Mouse (Mus musculus): ENCODE results near the gene Gadd45g. TPM values are rescaled to one million over a fixed set of nuclear protein-coding genes. Genes with fewer than 3 reads are reported as not detected.

The Gadd45g gene
- total and polyA plus RNA-seq, 3 experiments: 2.5 to 2.9 (median 2.7) TPM

GRCm38 (mm10) chr13:51850565-51850964, 4.1 kb downstream of the Gadd45g start:
- Histone ChIP-seq H3K79me2 (replicated peaks; ENCODE audit: control insufficient read depth, extremely low read depth, insufficient read depth, poor library complexity, severe bottlenecking) (no peaks in the 10 kb centered on the region), H3K4me1 (ENCODE audit: control insufficient read depth in 1 of 2, insufficient read depth in 2 of 2) (peaks cover 8 to 35% of the 10 kb centered on the region in 2 experiments), H3K4me3 (replicated peaks in 1 of 3; ENCODE audit: low read depth in 2 of 3, low read length in 2 of 3, poor library complexity in 1 of 3) (no peak overlapping the region), H3K9me3 (replicated peaks; ENCODE audit: low read length) (no peaks in the 10 kb centered on the region), H3K36me3 (replicated peaks in 1 of 2; ENCODE audit: control insufficient read depth in 1 of 2, insufficient read depth in 1 of 2, low read length in 1 of 2) (no peaks in the 10 kb centered on the region), H3K27ac (ENCODE audit: insufficient read depth, low read depth) (no peak overlapping the region), H3K9ac (ENCODE audit: insufficient read depth, low read depth) (no peak overlapping the region), H3K4me2 (ENCODE audit: insufficient read depth, low read depth, poor library complexity, severe bottlenecking) (no peak overlapping the region), H3K27me3 (replicated peaks) (peaks cover 28% of the 10 kb centered on the region)
- TF ChIP-seq ZC3H11A (IDR thresholded peaks at IDR 0.05; ENCODE audit: low read depth, low read length) (no peak), CTCF (conservative IDR thresholded peaks at IDR 0.05 in 1 of 2, IDR thresholded peaks at IDR 0.05 in 1 of 2; ENCODE audit: low read depth in 2 of 2, low read length in 2 of 2) (no peak), BHLHE40 (IDR thresholded peaks at IDR 0.05; ENCODE audit: low read depth, low read length) (no peak), ZNF384 (IDR thresholded peaks at IDR 0.05; ENCODE audit: low read depth, low read length) (no peak), JUN (IDR thresholded peaks at IDR 0.05; ENCODE audit: insufficient read depth, low read depth, low read length) (no peak), NRF1 (IDR thresholded peaks at IDR 0.05; ENCODE audit: low read depth, low read length) (no peak), POLR2A (IDR thresholded peaks at IDR 0.05; ENCODE audit: low read depth, low read length) (no peak), TCF12 (IDR thresholded peaks at IDR 0.05; ENCODE audit: low read depth, low read length) (no peak), UBTF (IDR thresholded peaks at IDR 0.05; ENCODE audit: low read depth, low read length) (no peak), ZMIZ1 (IDR thresholded peaks at IDR 0.05; ENCODE audit: low read depth, low read length) (no peak), CHD2 (IDR thresholded peaks at IDR 0.05; ENCODE audit: low read length) (no peak), KAT2A (IDR thresholded peaks at IDR 0.05; ENCODE audit: insufficient replicate concordance, low read length) (no peak), USF2 (conservative IDR thresholded peaks at IDR 0.05; ENCODE audit: low read depth, low read length) (no peak), MXI1 (IDR thresholded peaks at IDR 0.05; ENCODE audit: low read depth, low read length) (no peak), GABPA (IDR thresholded peaks at IDR 0.05; ENCODE audit: insufficient replicate concordance, low read depth, low read length) (no peak)
- in situ Hi-C loops (cut with MboI; ENCODE audit: low pct_ligation_motif_present, low pct_unique_long_range_greater_than_20kb, low sequenced_read_pairs): no loop called here
- no peak for DNase-seq (ENCODE audit: extremely low read depth)
- dilution Hi-C loops (cut with MboI; ENCODE audit: extremely low pct_ligation_motif_present, extremely low pct_unique_long_range_greater_than_20kb, low sequenced_read_pairs): no loop called here

DNA sequence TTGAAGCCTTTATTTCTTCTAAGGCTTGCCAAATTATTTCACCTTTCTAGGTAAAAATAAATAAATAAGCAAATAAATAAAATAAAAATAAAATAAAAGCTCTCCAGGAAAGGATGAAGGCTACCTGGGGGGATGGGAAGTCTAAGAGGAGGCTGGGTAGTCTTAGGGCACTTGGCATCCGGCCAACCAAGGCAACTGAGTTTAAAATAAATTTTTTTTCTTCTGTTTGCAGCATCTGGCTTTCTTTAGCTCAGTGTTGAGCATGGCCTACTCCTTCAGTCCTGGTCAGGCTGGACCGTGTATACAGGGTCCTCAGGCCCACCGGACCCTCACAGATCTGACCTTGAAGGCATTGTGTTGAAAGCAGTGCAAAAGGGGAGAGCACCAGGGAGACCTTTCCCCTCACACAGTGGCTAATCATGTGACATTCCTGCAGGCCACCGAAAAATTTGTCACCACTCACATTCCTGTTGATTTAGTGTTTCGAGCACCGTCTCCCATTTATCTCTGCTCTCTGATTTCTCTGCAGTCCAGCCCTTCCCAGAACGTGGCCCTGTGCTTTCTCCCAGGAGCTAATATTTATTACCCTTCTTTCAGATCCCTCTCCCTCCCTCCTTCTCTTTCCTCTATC, 6.2 kb downstream of the Gadd45g start:
- dilution Hi-C loops (cut with MboI; ENCODE audit: extremely low pct_ligation_motif_present, extremely low pct_unique_long_range_greater_than_20kb, low sequenced_read_pairs) (no loop called here), in situ Hi-C loops (cut with MboI; ENCODE audit: low pct_ligation_motif_present, low pct_unique_long_range_greater_than_20kb, low sequenced_read_pairs) (no loop called here)
- Histone ChIP-seq H3K4me2 (ENCODE audit: insufficient read depth, low read depth, poor library complexity, severe bottlenecking) (no peak overlapping the region), H3K9ac (ENCODE audit: insufficient read depth, low read depth) (no peak overlapping the region), H3K36me3 (replicated peaks in 1 of 2; ENCODE audit: control insufficient read depth in 1 of 2, insufficient read depth in 1 of 2, low read length in 1 of 2) (no peaks in the 10 kb centered on the region), H3K4me1 (ENCODE audit: control insufficient read depth in 1 of 2, insufficient read depth in 2 of 2) (peaks cover 2 to 24% of the 10 kb centered on the region in 2 experiments; a peak in 3 of 4 replicates), H3K27ac (ENCODE audit: insufficient read depth, low read depth) (no peak overlapping the region), H3K4me3 (replicated peaks in 1 of 3; ENCODE audit: low read depth in 2 of 3, low read length in 2 of 3, poor library complexity in 1 of 3) (no peak overlapping the region), H3K27me3 (replicated peaks) (peaks cover 25% of the 10 kb centered on the region), H3K9me3 (replicated peaks; ENCODE audit: low read length) (no peaks in the 10 kb centered on the region), H3K79me2 (replicated peaks; ENCODE audit: control insufficient read depth, extremely low read depth, insufficient read depth, poor library complexity, severe bottlenecking) (no peaks in the 10 kb centered on the region)
- DNase-seq (ENCODE audit: extremely low read depth): no peak
- TF ChIP-seq TBP (conservative IDR thresholded peaks at IDR 0.05; ENCODE audit: low read depth, low read length): no peak
- no peak for TF ChIP-seq SIN3A (IDR thresholded peaks at IDR 0.05; ENCODE audit: low read length)
- no peak for TF ChIP-seq E2F4 (IDR thresholded peaks at IDR 0.05; ENCODE audit: insufficient replicate concordance, low read depth, low read length)
- no peak for TF ChIP-seq JUN (IDR thresholded peaks at IDR 0.05; ENCODE audit: insufficient read depth, low read depth, low read length)
